Mouse (Mus musculus) ES-E14 (cell line): ENCODE measurements around the gene Alkbh2.

Experiments used
- CHD2 ChIP-seq: IDR thresholded peaks from 2 replicates; pipeline ENCODE4 v1.6.1; 2014; ENCODE audit warnings: mild to moderate bottlenecking, low read depth, low read length, inconsistent platforms
- HCFC1 ChIP-seq: IDR thresholded peaks from 2 replicates; pipeline ENCODE4 v1.6.1; 2012; ENCODE audit warnings: low read length, inconsistent platforms, borderline replicate concordance; ENCODE audit not compliant: insufficient read depth
- ZC3H11A ChIP-seq: IDR thresholded peaks from 2 replicates; pipeline ENCODE4 v1.6.1; 2012; ENCODE audit warnings: low read depth, mild to moderate bottlenecking, inconsistent platforms, low read length, borderline replicate concordance
- ZNF384 ChIP-seq: IDR thresholded peaks from 2 replicates; pipeline ENCODE4 v1.6.1; 2012; ENCODE audit warnings: low read depth, low read length, inconsistent platforms

GRCm38 (mm10) chr5:114100390-114101099, 27.5 kb downstream of the Alkbh2 start:
- TF ChIP-seq ZNF384 (no peak), HCFC1 (no peak), CHD2 (no peak), ZC3H11A (no peak)
